Mouse (Mus musculus) C2C12 (cell line): ENCODE measurements around the gene Phtf2.

Experiments
- CEBPB ChIP-seq: IDR thresholded peaks from one replicate; pipeline ENCODE4 v1.6.1; 2011; ENCODE audit warnings: low read depth, mild to moderate bottlenecking, control low read depth, moderate library complexity
- CTCF ChIP-seq: IDR thresholded peaks from one replicate; pipeline ENCODE4 v1.5.1; 2011; ENCODE audit not compliant: control insufficient read depth, insufficient read depth, insufficient read length
- FOSL1 ChIP-seq: IDR thresholded peaks from one replicate; pipeline ENCODE4 v1.8.0; 2011; ENCODE audit warnings: mild to moderate bottlenecking, low read length; ENCODE audit not compliant: poor library complexity, insufficient read depth, severe bottlenecking
- MAX ChIP-seq: IDR thresholded peaks from one replicate; pipeline ENCODE4 v1.6.1; 2011; ENCODE audit warnings: mild to moderate bottlenecking, control low read depth
- MYOD1 ChIP-seq: IDR thresholded peaks from one replicate; pipeline ENCODE4 v1.6.1; 2011; ENCODE audit warnings: low read depth; ENCODE audit not compliant: control insufficient read depth, insufficient read length
- MYOG ChIP-seq: IDR thresholded peaks from one replicate; pipeline ENCODE4 v1.6.1; 2011; ENCODE audit not compliant: control insufficient read depth, insufficient read length; ENCODE audit errors: extremely low read depth
- USF1 ChIP-seq: IDR thresholded peaks from one replicate; pipeline ENCODE4 v1.6.1; 2011; ENCODE audit warnings: low read depth, mild to moderate bottlenecking, control low read depth, moderate library complexity

GRCm38 (mm10) chr5:20847010-20847409 lies 34.9 kb downstream of the Phtf2 start:
- TF ChIP-seq CTCF (no peak), CEBPB (no peak), USF1 (no peak), MAX (no peak), MYOD1 (no peak), MYOG (no peak), FOSL1 (no peak)
